Mouse (Mus musculus): ENCODE results near the gene Daam2.

- no peak for TF ChIP-seq POLR2A (IDR thresholded peaks at IDR 0.05; ENCODE audit: borderline replicate concordance, extremely low read depth, low read depth, low read length)
- TF ChIP-seq CTCF (IDR thresholded peaks at IDR 0.05; ENCODE audit: insufficient read depth, low read length): no peak
Observed at GRCm38 (mm10) chr17:49419813-49420212, 144.3 kb downstream of the Daam2 start.
